Mouse (Mus musculus) monocyte, adult 59 days (primary cell): Measurements from ENCODE around the gene Hoxd1. TPM values are rescaled to one million over a fixed set of nuclear protein-coding genes. Genes with fewer than 3 reads are reported as not detected.

Experiments used
- total RNA-seq, 2 experiments: library from RNA; stranded (reverse); gene quantifications; one replicate each; pipeline ENCODE4 v1.2.4; 2023

The Hoxd1 gene
- total RNA-seq = not detected

DNA sequence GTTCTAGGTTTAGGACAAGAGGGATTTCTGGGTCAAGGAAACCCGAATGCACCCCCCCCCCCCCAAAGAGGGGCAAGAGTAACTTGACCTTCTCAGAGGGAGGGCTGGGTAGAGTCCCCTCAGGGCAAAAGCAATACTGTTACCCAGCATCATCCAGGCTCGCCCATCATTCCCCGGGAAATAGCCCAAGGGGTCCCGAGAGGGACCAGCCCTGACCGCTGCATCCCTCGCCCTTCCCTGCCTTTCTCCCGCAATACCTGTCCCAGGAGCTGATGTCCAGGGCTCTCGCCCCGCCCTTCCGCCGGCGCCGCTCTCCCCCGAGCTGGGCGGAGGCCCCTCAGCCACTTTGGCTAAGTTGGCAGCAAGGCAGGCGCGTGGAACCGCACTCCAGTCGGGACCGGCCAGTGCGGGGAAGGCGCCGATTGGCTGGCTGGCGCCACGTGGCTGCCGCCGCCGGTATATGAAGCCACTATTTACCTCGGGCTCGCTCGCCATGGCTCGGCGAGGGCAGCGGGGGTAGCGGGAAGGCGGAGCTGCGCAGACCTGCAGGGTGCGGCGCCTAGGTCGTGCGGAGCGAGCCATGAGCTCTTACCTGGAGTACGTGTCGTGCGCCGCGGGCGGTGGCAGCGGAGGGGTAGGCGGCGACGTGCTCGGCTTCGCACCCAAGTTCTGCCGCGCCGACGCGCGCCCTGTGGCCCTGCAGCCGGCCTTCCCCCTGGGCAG, at the start of gene Hoxd1:
Gene Hoxd1, plus strand, starts transcription at position 459 of the 723 bp plus-strand sequence.

DNA sequence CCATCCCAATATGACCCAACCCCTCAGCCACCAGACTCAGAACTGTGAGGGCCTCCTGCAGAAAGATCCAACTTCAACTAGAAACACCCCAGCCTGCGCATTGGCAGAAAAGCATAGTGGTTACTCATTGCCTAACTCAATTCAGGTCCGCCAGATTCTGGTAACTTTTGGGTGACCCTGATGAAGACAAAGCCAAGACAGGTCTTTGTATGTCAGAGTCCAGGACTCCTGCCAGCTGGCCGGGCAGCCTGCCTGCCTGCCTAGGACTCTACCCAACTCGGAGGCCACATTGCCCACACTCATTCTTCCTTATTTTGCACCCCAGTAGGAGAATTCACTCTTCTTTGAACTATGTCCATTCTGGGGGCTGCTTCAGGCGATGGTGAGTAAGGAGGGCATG, 36.2 kb upstream of the Hoxd1 start, which contains the start of gene Gm28230:
Gene Gm28230, plus strand, starts transcription at position 178 of the 400 bp plus-strand sequence.

Other genes with a start within 250 kb of the Hoxd1 start
- 10 to 100 TPM; 13.2 to 17.2 TPM for gene Lnpk, start 183.5 kb upstream of the Hoxd1 start, total RNA-seq
- not detected for gene Evx2, start 103.4 kb upstream of the Hoxd1 start, total RNA-seq
- gene Hoxd13, start 94.7 kb upstream of the Hoxd1 start, total RNA-seq = not detected
- not detected for gene Hoxd12, start 88.0 kb upstream of the Hoxd1 start, total RNA-seq
- gene Hoxd11, start 83.4 kb upstream of the Hoxd1 start, total RNA-seq = not detected
- not detected for gene Hoxd10, start 71.1 kb upstream of the Hoxd1 start, total RNA-seq
- not detected for gene Hoxd9, start 65.3 kb upstream of the Hoxd1 start, total RNA-seq
- gene Hoxd8, start 58.4 kb upstream of the Hoxd1 start, total RNA-seq = not detected
- not detected for gene Hoxd3, start 51.1 kb upstream of the Hoxd1 start, total RNA-seq
- not detected for gene Hoxd4, start 51.1 kb upstream of the Hoxd1 start, total RNA-seq
- not detected for gene Gm28230, start 36.3 kb upstream of the Hoxd1 start, total RNA-seq
- 10 to 100 TPM; 20.9 to 21.2 TPM for gene Mtx2, start 62.8 kb downstream of the Hoxd1 start, total RNA-seq